Mouse (Mus musculus) central nervous system, embryonic 18 days (tissue): ENCODE measurements around the gene H2-M10.5. TPM values are rescaled to one million over a fixed set of nuclear protein-coding genes. Genes with fewer than 3 reads are reported as not detected.

Experiments
- polyA plus RNA-seq: library from polyadenylated mRNA; depleted of rRNA; stranded (reverse); fragments of >200 nt; gene quantifications from 2 replicates; pipeline ENCODE4 v1.2.3, GENCODE M21; 2012; rRNA removed

The H2-M10.5 gene
- polyA plus RNA-seq, result not detected in 2 replicates

DNA sequence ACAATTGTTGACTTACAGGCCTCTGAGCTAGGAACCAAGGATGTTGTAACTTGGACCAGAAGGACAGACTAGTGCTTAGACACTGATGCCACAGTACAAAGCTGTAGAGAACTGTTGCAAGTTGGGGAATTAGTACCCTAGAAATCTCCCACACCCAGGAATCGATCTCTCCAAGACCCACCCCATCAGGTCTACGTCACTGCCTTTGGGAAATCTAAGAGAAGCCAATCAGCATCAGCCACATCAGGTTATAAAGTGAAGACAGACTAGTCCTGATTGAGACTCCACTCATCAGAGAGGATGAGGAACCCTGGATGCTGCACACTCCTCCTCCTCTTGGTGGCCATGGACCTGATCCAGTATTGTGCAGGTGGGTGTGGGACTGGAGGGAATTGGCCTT lies at the start of gene H2-M10.5:
TSS of gene H2-M10.5 (plus strand) at position 301 of the 400 bp plus-strand sequence.

GRCm38 (mm10) chr17:36811871-36812270 lies 39.2 kb downstream of the H2-M10.5 start, which contains the start of gene H2-M10.6:
TSS of gene H2-M10.6 (plus strand) at chr17:36812171.

Other genes with a start within 250 kb of the H2-M10.5 start
- not detected in 2 replicates for gene H2-M11, start 225.8 kb upstream of the H2-M10.5 start, polyA plus RNA-seq
- gene H2-M9, start 130.2 kb upstream of the H2-M10.5 start, polyA plus RNA-seq, result not detected in 2 replicates
- gene H2-M1, start 100.7 kb upstream of the H2-M10.5 start, polyA plus RNA-seq, result not detected in 2 replicates
- gene H2-M10.6, start 39.3 kb downstream of the H2-M10.5 start, polyA plus RNA-seq, result not detected in 2 replicates
- gene Trim26, start 64.2 kb downstream of the H2-M10.5 start, polyA plus RNA-seq, result 27.3 and 28.2 TPM in 2 replicates
- 0.43 and 3.0 TPM in 2 replicates for gene Trim15, start 94.3 kb downstream of the H2-M10.5 start, polyA plus RNA-seq
- gene Trim10, start 96.7 kb downstream of the H2-M10.5 start, polyA plus RNA-seq, result 0.05 TPM in 2 replicates
- gene Trim40, start 117.2 kb downstream of the H2-M10.5 start, polyA plus RNA-seq, result 0.15 and 0.21 TPM in 2 replicates
- gene Trim31, start 125.2 kb downstream of the H2-M10.5 start, polyA plus RNA-seq, result not detected in 2 replicates
- gene Rnf39, start 170.0 kb downstream of the H2-M10.5 start, polyA plus RNA-seq, result 1.5 and 2.0 TPM in 2 replicates
- 154 and 160 TPM in 2 replicates for gene Ppp1r11, start 178.8 kb downstream of the H2-M10.5 start, polyA plus RNA-seq
- gene Znrd1, start 185.6 kb downstream of the H2-M10.5 start, polyA plus RNA-seq, result 42.6 and 42.9 TPM in 2 replicates
- gene Znrd1as, start 185.7 kb downstream of the H2-M10.5 start, polyA plus RNA-seq, result 4.1 and 4.6 TPM in 2 replicates
- gene 2410137M14Rik, start 208.3 kb downstream of the H2-M10.5 start, polyA plus RNA-seq, result 1.6 and 1.9 TPM in 2 replicates
- 13.8 and 14.5 TPM in 2 replicates for gene H2-M5, start 216.6 kb downstream of the H2-M10.5 start, polyA plus RNA-seq
- 444 and 477 TPM in 2 replicates for gene Zfp57, start 228.3 kb downstream of the H2-M10.5 start, polyA plus RNA-seq